Mouse (Mus musculus) embryonic stem cell, embryonic (primary cell): ENCODE measurements around the gene Krt6a.

ENCODE experiments used
- CTCF ChIA-PET, 4 experiments: fragments of 300-600 bp in 2 of 4; fragments of 350-600 bp in 2 of 4; sonication (Branson Sonifier 250); formaldehyde crosslinking; loops; one replicate each; lab custom pipeline; 2022; ENCODE audit warnings: inconsistent platforms in 2 of 4; lab: Charles Lee
- POLR2A ChIA-PET, 4 experiments: fragments of 300-600 bp in 2 of 4; fragments of 350-600 bp in 2 of 4; sonication (Branson Sonifier 250); formaldehyde crosslinking; loops; one replicate each; lab custom pipeline; 2022; ENCODE audit warnings: antibody characterized with exemption in 4 of 4, inconsistent platforms in 1 of 4; lab: Charles Lee

Gene Krt6a

GRCm38 (mm10) chr15:101675978-101676377, 18.1 kb downstream of the Krt6a start:
- ChIA-PET CTCF (interaction anchor here in 1 of 4 experiments (0.9 kb wide), 1 partner anchor 298 kb away, joined by 4 read pairs; no protein-coding TSS in a partner anchor), POLR2A (no interaction called here)

- ChIA-PET POLR2A (no interaction called here), CTCF (interaction anchor here in 1 of 4 experiments (0.5 kb wide), 1 partner anchor 251 kb away, joined by 3 read pairs; no protein-coding TSS in a partner anchor)
Observed at GRCm38 (mm10) chr15:101652736-101653265, 41.3 kb downstream of the Krt6a start.

DNA sequence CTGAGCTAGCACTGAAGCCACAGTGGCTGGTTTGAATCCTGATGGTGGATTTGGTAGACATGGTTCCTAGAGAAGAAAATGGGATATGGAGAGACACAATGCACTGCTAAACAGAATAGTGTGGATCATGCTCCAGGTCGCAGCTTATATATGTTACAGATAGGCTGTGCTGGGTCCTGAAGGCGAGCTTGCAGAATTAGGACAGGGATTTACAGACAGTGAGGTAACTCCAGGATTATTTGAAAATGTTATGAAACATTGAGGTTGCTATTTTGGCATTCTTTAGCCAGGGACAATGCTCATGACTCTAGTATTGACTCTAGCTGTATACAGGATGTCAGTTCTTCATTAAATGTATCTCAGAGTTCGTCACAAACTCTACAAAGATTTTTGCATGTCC, 46.8 kb downstream of the Krt6a start, which contains the start of gene Gm5478:
Gene Gm5478 (minus strand): TSS at position 101 of the 400 bp plus-strand sequence.
- POLR2A ChIA-PET: no interaction called here
- CTCF ChIA-PET: interaction anchor here in 2 of 4 experiments (1.1 to 1.2 kb wide), 2 partner anchors 33 kb away, joined by 3 to 4 read pairs; partner anchors contain the start of gene Krt6b (in 2 of the 2)
